Mouse (Mus musculus) gastrocnemius, postnatal 14 days (tissue): Measurements from ENCODE around the gene Pfdn4. TPM values are rescaled to one million over a fixed set of nuclear protein-coding genes. Genes with fewer than 3 reads are reported as not detected.

Source experiments
- DNase-seq: peaks from one replicate; pipeline ENCODE4 v3.0.0; 2021; ENCODE audit warnings: mixed read lengths
- intact Hi-C: fragments of 180-260 bp; cut with DNase I; formaldehyde crosslinking; loops from one replicate; pipeline ENCODE4 v1.15.1; 2025; ENCODE audit warnings: low total_unique reads
- total RNA-seq, 2 experiments: library from RNA; stranded (reverse); gene quantifications; 2 replicates each; pipeline ENCODE4 v1.2.3; 2021

Pfdn4 gene
- total RNA-seq, 2 experiments from 2014 or later: 13.3 to 19.1 TPM

GRCm38 (mm10) chr2:170543625-170544024, 47.4 kb downstream of the Pfdn4 start:
- no peak for DNase-seq
- intact Hi-C loops: no loop called here

- DNase-seq: no peak
- intact Hi-C loops: no loop called here
Observed at GRCm38 (mm10) chr2:170544159-170544558, 47.9 kb downstream of the Pfdn4 start.

GRCm38 (mm10) chr2:170544950-170545349, 48.7 kb downstream of the Pfdn4 start:
- intact Hi-C loops: no loop called here
- no peak for DNase-seq

GRCm38 (mm10) chr2:170545745-170546144, 49.5 kb downstream of the Pfdn4 start:
- intact Hi-C loops: no loop called here
- no peak for DNase-seq

GRCm38 (mm10) chr2:170547526-170547925, 51.3 kb downstream of the Pfdn4 start:
- intact Hi-C loops: no loop called here
- no peak for DNase-seq

GRCm38 (mm10) chr2:170548046-170548445, 51.8 kb downstream of the Pfdn4 start:
- no peak for DNase-seq
- intact Hi-C loops: no loop called here

- no peak for DNase-seq
- intact Hi-C loops: no loop called here
Observed at GRCm38 (mm10) chr2:170549146-170549545, 52.9 kb downstream of the Pfdn4 start.

GRCm38 (mm10) chr2:170550240-170550639, 54.0 kb downstream of the Pfdn4 start:
- DNase-seq: no peak
- intact Hi-C loops: no loop called here

GRCm38 (mm10) chr2:170552088-170552487, 55.9 kb downstream of the Pfdn4 start:
- no peak for DNase-seq
- intact Hi-C loops: no loop called here

GRCm38 (mm10) chr2:170563956-170564855, 68.0 kb downstream of the Pfdn4 start:
- no peak for DNase-seq
- intact Hi-C loops: no loop called here

- intact Hi-C loops: no loop called here
- DNase-seq: no peak
Observed at GRCm38 (mm10) chr2:170564995-170565394, 68.8 kb downstream of the Pfdn4 start.

Other genes starting within 250 kb of the Pfdn4 start
- gene Bcas1, start 68.6 kb upstream of the Pfdn4 start, total RNA-seq: 1 to 10 TPM; 2.4 to 6.4 TPM
- gene Cyp24a1, start 717 bp downstream of the Pfdn4 start, total RNA-seq: not detected
- not detected for gene 4930470P17Rik, start 105.6 kb downstream of the Pfdn4 start, total RNA-seq
- 10 to 100 TPM; 13.6 to 17.0 TPM for gene Dok5, start 235.4 kb downstream of the Pfdn4 start, total RNA-seq